Mouse (Mus musculus): ENCODE data around the gene Abcc8.
"Not testable (repeated sequence)": the region's sequence is repeated elsewhere in the genome, so short reads cannot be mapped to it uniquely, and the experiment has no call there.

Abcc8 gene

DNA sequence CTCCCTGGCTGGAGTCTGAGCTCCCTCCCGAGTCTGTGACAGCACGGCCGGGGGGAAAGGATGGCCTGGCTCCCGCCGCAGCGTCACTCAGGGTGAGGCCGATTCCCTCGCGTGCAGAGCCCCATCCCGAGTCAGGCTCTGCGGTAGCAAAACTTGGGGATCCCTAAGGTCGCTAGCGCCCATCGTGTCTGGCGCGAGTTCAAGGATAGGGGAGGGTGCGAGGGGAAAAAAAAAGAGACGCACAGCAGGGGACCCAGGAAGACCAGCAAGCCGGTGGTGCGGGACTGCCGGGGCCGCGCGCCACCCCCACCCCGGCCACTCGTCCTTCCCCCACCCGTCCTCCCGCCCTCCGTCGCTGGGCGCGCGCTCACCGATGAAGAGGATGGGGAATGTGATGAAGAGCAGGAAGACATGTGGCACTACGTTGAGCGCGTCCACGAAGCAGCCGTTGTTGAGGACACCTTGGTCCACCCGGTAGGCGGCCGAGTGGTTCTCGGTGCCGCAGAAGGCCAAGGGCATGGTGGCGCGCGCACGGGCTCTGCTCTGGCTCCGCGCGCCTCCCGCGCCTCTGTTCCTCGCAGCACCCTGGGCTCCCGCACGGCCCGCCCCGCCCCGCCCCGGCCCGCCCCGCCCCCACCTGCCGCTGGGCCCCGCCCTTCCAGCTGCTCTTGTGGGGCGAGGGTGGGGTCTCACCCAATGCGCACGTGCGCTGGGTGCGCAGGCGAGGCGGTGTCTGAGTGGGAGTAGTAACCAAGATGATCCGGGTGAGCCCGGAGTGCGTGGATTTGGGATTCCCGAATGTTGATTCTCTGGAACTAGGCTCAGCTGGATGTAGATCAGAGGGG, at the start of gene Abcc8:
Gene Abcc8, minus strand, starts transcription at position 603 of the 845 bp plus-strand sequence.
- DNase-seq (ENCODE audit: low spot score in 2 of 2): no peak

DNA sequence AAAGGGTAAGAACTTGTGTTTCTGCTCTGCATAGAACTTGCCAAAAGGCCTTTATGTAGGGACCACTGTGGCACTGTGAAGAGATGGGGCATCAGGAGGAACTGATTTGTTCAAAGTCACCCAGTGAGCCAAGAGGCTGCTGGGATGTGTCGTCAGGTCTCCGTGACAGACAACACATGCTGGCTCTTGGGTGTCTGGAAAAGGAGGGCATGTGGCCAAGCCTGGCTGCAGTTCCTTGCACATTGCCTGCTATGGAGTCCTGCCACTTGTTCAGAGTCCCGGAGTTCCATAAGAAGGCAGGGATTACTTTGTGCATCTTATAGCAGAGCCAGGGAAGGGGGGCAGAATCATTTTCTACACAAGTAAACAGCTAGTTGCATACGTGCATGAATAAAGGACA, 47.1 kb upstream of the Abcc8 start:
- DNase-seq (ENCODE audit: low spot score in 2 of 2): no peak

DNA sequence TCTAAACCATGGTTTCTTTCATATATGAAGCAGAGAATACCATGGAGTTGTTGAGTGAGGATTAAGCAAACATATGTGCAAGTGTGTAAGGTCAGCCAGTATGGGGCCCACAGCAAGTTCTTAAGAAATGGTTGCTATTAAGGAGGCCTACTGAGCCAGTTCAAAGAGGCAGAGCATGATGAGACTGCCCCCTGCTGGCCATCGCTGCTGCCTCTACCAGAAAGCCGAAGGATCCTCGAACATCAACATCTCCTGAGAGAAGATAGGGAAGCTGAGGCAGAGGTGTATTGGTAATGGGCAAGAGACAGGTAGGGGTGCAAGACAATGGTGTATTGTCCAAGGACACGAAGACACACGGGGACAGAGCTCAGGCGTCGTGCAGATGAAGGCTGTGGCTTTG, 46.4 kb upstream of the Abcc8 start:
- DNase-seq (ENCODE audit: low spot score in 2 of 2): peak in 1 of 2 experiments; percentile 54

DNA sequence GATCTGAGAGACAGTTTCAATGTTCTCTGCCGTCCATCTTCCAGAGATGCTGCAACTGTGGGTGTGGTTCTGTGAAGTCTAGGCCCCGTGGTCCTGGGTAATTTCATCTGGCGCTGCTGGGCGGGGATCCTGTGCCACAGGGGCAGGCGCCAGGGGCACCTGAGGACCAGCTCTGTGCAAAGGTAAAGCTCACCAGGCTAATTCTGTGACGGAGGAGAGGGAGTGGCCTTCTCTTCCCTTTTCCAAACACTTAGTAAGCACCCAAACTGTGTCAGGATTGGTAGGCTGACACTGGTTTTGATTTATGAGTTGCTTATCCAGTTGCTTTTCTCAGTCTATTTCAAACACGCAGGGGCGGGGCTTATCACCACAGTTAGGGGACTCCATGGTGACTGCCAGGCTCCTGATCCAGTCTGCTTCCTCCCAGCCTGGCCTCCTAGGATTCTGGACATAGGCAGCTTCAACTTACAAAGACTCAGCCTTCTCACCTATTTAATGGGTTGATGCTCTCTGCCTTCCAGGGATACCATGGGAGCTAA, 40.8 kb upstream of the Abcc8 start:
- no peak for DNase-seq (ENCODE audit: low spot score in 2 of 2)

DNA sequence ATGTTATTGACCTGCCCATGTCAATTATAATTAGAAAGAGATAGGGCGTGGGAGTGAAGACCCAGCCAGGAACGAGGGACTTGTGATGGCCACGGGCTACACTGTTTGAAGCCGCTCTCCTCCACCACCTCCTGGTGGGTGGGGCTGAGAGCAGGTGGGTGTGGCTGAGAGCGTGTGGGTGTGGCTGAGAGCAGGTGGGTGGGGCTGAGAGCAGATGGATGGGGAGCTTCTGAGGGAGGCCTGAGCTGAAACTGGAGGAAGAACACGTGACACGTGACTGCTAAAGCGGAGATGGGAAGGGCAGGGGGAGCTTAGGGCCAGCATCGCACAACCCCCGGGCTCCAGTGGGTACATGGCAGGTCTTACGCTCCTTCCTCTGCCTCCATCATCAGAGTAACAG, 38.6 kb upstream of the Abcc8 start:
- peak in 1 of 2 experiments; percentile 11 for DNase-seq (ENCODE audit: low spot score in 2 of 2)

DNA sequence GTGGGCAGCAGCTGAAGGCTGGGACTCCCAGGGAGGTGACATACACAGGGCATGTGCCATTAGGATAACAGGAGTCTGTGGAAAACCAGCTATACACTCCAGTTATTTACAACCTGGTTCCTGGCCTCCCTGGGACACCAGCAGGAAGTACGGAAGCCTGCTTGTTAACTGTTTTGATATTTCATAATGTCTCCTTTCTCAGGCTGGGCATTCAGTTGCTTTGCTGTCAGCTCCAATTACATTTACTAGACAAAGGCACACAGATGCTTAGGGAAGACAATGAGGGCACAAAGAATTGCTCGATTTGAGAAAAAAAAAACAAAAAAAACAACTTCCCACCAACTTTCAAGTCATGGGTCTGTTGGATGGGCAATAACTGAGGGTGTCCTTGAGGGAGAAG, 36.6 kb upstream of the Abcc8 start:
- no peak for DNase-seq (ENCODE audit: low spot score in 2 of 2)

DNA sequence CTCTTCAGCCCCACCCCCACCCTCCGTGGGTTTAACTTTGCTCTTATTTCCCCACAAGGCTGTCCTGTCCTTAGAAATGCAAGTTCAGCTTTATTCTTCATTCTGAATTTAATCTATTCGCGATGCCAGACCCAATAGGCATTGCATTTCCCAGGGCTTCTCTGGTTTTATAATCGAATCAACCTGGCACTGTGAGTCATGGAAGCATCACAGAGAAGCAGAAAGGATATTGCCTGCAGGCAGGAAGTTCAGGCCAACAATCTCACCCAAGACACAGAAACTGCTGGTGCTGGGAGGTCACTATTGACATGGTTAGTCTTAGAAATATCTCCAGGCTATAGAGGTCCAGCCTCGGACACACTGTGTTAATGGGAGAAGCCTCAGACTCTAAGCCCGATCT, 30.4 kb upstream of the Abcc8 start:
- no peak for DNase-seq (ENCODE audit: low spot score in 2 of 2)

DNA sequence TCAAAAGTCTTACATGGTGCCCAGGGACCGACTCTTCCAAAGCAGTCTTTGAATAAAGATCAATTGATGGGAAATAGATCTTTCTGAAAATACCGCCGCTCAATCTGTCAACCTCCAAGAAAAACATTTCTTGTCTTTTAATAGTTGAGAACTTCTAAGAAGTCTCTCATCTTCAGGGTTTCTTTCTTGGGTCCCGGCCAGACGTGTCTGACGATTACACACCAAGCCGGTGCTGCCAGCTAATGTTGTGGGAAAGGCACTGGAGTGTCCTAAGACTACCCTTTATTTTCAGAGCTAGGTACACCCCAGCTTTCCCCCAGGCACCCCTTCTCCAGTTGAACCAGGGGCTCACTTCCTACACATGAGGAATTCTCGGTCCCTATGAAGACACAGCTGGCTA, 28.3 kb upstream of the Abcc8 start:
- no peak for DNase-seq (ENCODE audit: low spot score in 2 of 2)

DNA sequence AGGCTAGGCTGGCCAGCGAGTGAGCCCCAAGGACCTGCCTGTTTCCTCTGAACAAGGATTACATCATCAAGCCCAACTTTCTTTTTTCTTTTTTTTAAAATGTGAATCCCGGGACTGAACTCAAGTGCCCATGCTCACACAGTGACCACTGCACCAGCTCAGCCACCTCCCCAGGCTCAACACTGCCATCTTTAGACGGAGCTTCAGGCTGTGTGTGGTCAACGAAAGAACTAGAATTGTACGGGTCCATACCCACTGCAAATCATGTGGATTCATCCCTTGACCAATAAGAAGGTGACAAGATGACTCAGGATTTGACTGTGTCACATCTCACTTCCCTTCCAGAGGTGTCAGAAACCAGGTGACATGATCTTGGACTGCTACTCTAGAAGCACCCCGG, 24.9 kb upstream of the Abcc8 start:
- no peak for DNase-seq (ENCODE audit: low spot score in 2 of 2)

DNA sequence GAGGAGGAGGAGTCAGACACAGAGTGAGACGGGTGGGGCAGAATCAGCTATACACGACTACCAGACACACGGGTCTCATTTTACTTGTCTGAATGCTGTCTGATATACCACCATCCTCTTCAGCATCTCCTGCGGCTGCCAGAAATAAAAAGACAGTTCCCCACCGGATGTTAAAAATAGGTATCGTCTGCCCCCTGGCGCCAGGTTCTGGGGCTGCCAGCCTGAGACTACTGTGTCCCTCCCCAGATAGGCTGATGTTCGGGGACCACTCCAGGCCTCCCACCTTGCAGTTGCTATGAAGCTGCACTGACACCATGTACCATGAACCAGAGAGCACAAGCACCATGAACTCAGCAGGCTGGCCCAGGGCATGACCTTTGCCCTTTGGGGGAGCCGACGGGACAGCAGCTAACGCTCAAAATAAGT, 24.2 kb upstream of the Abcc8 start:
- peak; percentile 15 to 57 for DNase-seq (ENCODE audit: low spot score in 2 of 2)

DNA sequence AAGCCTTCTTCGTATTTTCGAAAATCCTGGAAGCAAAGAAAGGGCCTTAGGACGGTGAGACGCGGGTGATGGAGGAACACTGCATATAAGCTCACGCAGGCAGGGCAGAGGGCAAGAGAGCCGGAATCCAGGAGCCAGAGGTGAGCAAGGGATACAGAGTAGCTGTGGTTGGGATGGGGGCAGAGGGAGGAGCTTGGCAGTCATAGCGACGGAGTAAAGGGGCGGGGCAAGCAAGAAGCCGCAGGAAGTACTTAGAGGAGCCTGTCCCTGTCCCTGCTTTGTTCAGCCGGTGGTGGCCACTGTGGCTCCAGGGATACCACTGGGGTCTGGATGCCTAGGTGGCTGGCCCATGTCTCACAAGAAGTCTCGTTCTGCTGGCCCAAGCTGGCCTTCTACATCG, 21.8 kb upstream of the Abcc8 start:
- DNase-seq (ENCODE audit: low spot score in 2 of 2): no peak

DNA sequence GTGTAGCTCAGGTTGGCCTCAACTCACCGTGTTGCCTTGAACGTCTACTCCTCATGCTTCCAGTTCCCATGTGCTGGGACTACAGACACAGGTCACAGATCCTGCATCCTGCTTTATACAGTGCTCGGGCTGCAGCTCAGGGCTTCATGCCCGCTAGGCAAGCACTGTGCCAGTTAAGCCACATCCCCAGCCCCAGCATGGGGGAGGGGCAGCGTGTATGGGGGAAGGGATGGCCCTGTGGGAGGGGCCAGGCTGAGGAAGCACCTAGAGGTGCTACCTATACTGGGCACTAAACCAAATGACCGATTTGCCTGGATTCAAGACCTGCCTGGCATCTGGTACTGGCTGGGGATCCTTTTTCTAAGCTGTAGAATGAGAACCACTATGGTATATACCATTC, 20.2 kb upstream of the Abcc8 start:
- DNase-seq (ENCODE audit: low spot score in 2 of 2): no peak

DNA sequence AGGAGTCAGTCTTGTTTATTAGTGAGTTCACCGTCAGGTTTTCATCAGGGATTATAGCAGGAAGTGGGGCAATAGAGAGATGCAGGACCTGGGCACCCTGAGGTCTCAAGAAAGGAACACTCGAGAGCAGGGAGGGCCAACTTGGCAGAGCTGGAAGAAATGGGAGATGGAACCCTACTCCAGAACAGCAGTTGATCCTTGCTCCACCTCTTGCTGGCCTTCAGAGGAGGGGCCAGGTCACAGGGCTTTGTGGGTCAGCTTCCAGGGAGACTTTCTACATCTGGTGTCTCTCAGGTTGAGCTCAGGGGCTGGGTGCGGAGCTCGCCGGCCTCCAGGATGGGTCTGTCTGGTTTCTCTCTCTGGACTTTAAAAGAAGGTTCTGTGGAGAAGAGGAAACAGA, 15.5 kb upstream of the Abcc8 start:
- no peak for DNase-seq (ENCODE audit: low spot score in 2 of 2)

DNA sequence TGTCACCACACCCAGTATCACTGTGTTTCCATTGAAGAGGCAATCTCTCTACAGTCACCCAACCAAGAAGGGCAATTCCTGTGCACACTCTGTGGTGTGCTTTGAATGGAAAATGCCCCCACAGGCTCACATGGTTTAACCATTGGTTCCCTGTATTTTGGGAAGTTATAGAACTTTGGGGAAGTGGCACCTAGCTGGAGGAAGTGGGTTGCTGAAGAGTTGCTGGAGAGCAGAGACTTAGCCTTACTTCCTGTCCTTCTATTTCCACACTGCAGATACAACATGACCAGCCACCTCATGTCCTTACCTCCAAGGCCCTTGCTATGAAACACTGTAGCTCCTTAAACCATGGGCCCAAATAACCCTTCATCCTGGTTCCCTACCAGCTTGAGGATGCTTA, 4.4 kb upstream of the Abcc8 start:
- no peak for DNase-seq (ENCODE audit: low spot score in 2 of 2)

DNA sequence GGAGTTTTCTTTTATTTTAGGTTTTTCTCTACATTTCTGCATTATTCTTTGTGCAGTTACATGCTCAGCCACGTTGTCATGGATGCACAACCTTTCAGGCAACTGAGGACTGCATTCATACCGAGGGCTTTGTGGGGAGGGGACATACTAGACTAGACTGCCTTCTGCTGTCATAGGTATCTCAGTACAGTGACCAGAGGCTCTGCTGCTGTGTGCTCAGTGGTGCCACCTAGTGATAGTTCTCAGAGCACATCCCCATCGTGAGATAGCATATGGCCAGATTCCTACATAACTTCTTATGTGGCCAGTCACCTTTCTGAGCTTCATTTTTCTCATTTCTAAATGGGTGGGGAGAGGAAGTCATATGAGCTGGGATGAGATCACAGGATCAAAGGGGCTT, 1.8 kb upstream of the Abcc8 start:
- peak in 1 of 2 experiments; percentile 48 for DNase-seq (ENCODE audit: low spot score in 2 of 2)

DNA sequence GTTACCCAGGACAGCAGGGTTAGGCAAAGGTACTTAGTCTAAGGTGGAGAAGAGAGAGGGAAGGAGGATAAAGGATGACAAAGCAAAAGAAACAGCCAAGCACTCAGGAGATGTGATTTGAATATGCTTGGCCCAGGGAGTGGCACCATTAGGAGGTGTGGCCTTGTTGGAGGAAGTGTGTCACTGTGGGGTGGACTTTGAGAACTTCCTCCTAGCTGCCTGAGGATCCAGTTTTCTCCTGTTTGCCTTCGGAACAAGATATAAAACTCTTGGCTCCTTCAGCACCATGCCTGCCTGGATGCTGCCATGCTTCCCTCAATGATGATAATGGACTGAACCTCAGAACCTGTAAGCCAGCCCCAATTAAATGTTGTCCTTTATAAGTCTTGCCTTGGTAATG, 10.9 kb downstream of the Abcc8 start:
- DNase-seq (ENCODE audit: low spot score in 2 of 2): not testable (repeated sequence)

DNA sequence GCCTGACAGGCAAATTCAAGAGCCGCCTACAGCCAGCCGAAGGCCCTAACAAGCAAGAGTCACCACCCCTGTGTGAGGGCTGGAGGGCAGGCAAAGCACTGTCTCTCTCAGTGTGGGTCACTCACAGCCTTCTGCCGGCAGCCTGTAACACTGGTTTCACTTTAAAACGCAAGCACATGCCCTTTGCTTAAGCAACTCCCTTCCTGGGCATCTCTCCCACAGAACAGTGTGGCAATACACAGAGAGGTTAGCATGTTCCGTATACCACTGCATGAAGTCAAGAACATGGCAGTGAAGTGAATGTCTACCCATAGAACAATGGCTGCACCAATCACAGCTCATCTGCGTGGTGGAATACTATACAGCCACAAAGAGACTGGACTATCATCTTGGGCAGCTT, 11.4 kb downstream of the Abcc8 start:
- no peak for DNase-seq (ENCODE audit: low spot score in 2 of 2)

DNA sequence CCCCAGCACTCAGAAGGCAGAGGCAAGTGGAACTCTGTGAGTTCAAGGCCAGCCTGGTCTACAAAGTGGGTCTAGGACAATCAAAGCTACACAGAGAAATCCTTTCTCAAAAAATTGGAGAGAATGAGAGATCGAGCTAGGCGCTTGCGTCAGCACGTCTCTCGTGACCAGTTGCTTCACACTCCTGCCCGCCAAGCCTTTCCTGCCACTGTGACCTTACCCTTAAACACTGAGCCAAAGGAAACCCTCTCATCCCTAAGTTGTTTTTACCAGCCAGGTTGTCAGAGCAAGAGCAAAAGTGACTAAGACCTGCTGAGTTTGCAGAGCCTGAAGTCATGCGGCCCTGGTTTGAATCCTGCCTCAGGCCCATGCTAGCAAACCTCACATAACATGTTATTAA, 11.9 kb downstream of the Abcc8 start:
- no peak for DNase-seq (ENCODE audit: low spot score in 2 of 2)

DNA sequence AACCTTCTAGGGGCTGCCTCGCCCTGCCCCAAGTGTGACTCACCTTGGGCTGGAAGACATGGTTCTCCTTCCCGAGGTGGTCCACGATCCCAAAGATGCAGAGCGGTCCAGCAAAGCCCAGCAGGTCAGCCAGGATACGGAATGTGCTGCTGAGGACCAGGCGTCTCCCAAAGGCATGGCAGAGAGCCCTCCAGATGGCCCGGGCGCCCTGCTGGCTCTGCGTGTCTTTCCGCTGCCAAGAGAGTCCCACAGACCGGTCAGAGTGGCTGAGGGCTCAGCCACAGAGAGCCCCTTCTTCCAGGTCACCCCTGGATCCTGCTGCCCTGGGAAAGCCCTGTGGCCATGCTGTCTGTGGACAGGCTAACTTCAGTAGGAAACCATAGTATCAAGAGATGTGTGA, 14.0 kb downstream of the Abcc8 start:
- no peak for DNase-seq (ENCODE audit: low spot score in 2 of 2)

DNA sequence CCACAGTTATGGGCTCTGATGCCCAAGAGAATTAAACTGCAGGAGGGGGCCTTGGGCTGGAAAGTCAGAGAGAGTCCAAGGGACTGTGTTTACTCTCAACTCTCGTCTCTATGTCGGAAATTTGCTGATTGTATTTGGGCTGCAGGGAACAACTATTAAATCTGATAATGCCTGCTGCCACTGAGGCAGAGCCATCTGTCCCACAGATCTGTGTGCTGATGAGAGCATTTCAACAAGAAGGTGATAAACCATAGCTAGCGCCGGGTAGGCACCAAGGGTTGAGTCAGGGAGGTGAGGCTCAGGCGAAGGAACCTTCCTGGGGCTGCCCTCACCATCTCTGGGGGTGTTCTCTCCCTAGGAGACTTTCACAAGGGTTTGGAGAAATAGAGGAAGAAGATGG, 17.1 kb downstream of the Abcc8 start:
- no peak for DNase-seq (ENCODE audit: low spot score in 2 of 2)

DNA sequence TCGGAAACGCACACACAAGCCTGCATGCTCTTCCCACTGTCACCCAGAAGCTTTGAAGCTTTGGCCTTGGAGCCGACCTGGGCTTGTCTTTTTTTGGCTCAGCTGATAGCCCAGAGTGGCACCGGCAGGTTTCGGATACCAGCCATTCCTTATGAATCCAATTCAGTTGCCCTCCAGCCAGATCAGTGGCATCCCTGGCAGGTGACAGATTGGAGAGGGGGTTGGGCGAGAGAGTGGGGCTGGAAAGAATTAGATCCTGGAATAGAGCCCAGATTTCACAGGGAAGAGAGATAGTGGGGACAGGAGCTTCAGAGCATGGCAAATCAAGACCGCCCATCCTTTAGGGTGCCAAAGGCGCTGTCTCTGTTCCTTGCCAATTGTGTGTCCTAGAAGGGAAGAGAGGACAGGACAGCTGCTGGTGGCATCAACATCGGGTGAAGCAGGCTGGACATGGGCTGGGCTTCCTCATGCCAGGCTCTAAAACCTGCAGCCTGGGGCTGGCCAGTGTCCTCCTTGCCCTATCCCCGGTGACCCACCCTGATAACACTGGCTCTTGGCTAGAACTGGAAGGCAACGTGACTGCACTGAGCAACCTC, 17.6 kb downstream of the Abcc8 start:
- no peak for DNase-seq (ENCODE audit: low spot score in 2 of 2)

DNA sequence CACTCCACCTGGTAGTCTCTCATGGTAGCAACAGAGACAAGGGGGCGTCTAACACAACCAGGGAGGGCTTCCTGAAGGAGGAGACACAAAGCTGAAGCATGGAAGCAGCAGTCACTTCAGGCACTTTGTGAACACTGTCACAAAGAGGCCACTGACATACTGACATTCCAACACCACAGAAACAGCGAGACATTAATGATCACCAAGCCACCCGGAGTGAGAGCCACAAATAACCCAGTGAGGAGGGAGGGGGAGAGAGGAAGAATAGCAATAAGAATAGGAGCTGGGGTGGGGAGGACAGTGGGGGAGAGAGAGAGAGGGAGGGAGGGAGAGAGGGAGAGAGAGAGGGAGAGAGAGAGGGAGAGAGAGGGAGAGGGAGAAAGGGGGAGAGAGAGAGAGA, 18.2 kb downstream of the Abcc8 start:
- DNase-seq (ENCODE audit: low spot score in 2 of 2): no peak

DNA sequence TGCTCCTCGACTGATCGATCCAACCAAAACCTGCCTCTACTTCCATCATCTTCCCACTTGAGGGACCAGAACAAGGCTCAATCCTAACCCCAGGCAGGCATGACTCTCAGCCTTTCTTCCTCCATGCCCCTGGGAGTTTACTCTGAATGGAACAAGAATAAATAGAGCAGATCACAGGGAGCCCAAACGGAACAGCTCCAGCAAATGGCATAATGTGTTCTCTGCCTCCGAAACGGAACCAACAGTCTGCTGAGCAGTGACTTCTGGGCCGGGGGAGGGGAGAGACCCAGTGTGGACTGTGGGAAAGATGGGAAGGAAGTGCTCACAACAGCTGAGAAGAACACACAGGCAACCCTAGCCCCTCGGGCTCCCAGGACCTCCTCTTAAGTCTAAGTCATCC, 22.1 kb downstream of the Abcc8 start:
- no peak for DNase-seq (ENCODE audit: low spot score in 2 of 2)

All from thymus, postnatal 10 days (tissue).